Mouse (Mus musculus) liver, postnatal 0 days (tissue): ENCODE results near the gene Sik2. TPM values are rescaled to one million over a fixed set of nuclear protein-coding genes. Genes with fewer than 3 reads are reported as not detected.

Experiments used
- ATAC-seq: fragments of 200-750 bp; cut with Nextera tagmentation; 2 replicates; pipeline ENCODE4 v1.8.0; 2017; ENCODE audit warnings: mild to moderate bottlenecking, moderate library complexity
- DNase-seq: peaks from one replicate; pipeline ENCODE4 v3.0.0-alpha.2; 2016
- H3K27ac ChIP-seq: fragments of 300-500 bp; sonication (generic); 2 replicates; pipeline ENCODE4 v1.5.1; 2014; ENCODE audit warnings: antibody characterized with exemption, moderate library complexity, mild to moderate bottlenecking, low read depth
- H3K27me3 ChIP-seq: fragments of 300-500 bp; sonication (generic); 2 replicates; pipeline ENCODE4 v1.6.1; 2014; ENCODE audit warnings: low read length, control low read depth, mixed read lengths; ENCODE audit not compliant: insufficient read depth
- H3K36me3 ChIP-seq: fragments of 300-500 bp; sonication (generic); replicated peaks from 2 replicates; pipeline ENCODE4 v1.6.1; 2014; ENCODE audit warnings: mild to moderate bottlenecking, control low read depth, low read length, moderate library complexity, mixed read lengths; ENCODE audit not compliant: insufficient read depth
- H3K4me1 ChIP-seq: fragments of 300-500 bp; sonication (generic); 2 replicates; pipeline ENCODE4 v1.6.1; 2014; ENCODE audit warnings: antibody characterized with exemption, mild to moderate bottlenecking, control low read depth; ENCODE audit not compliant: insufficient read depth
- H3K4me2 ChIP-seq: fragments of 300-500 bp; sonication (generic); 2 replicates; pipeline ENCODE4 v1.6.1; 2014; ENCODE audit warnings: low read depth, mild to moderate bottlenecking, low read length, moderate library complexity, mixed read lengths
- H3K4me3 ChIP-seq: fragments of 300-500 bp; sonication (generic); 2 replicates; pipeline ENCODE4 v1.5.1; 2014; ENCODE audit warnings: low read depth, low read length
- H3K9ac ChIP-seq: fragments of 300-500 bp; sonication (generic); replicated peaks from 2 replicates; pipeline ENCODE4 v1.6.1; 2014; ENCODE audit warnings: mild to moderate bottlenecking, moderate library complexity
- H3K9me3 ChIP-seq: fragments of 300-500 bp; sonication (generic); 2 replicates; pipeline ENCODE4 v1.6.1; 2016; ENCODE audit warnings: mild to moderate bottlenecking, control low read depth, low read length, mixed read lengths
- CTCF ChIP-seq: sonication (generic); IDR thresholded peaks from 2 replicates; pipeline ENCODE4 v1.5.1; 2016; ENCODE audit warnings: antibody characterized with exemption, low read depth
- EP300 ChIP-seq: IDR thresholded peaks from 2 replicates; pipeline ENCODE4 v1.6.1; 2016; ENCODE audit warnings: antibody characterized with exemption, low read depth, mild to moderate bottlenecking
- WGBS: fragments of 180-500 bp; shearing (Covaris S2); extraction: QIAGEN DNeasy Blood & Tissue Kit; methylation state at CpG from one replicate; pipeline ENCODE4 v1.1.7; 2014; ENCODE audit not compliant: insufficient replicate concordance; 5-methylcytosine and 5-hydroxymethylcytosine counted together
- polyA plus RNA-seq: library from polyadenylated mRNA; unstranded; fragments of >200 nt; fragmentation: Nextera tagmentation; extraction: Ambion mirVana; gene quantifications from 2 replicates; pipeline ENCODE4 v1.2.1, GENCODE M21; 2015

Gene Sik2
- polyA plus RNA-seq, 1 experiment from 2014 or later: 5.3 TPM

- Histone ChIP-seq H3K9ac (no peak overlapping the region), H3K4me2 (no peak overlapping the region), H3K9me3 (no peaks in the 10 kb centered on the region), H3K36me3 (peaks cover 30% of the 10 kb centered on the region), H3K27me3 (no peaks in the 10 kb centered on the region), H3K4me1 (peaks cover 4% of the 10 kb centered on the region; the same call in 1 of the 2 replicates), H3K27ac (no peak overlapping the region), H3K4me3 (no peak overlapping the region)
- TF ChIP-seq CTCF (no peak), EP300 (no peak)
- DNase-seq: no peak
- 55% methylated on average over 3 of the region's 3 CpGs for WGBS
- ATAC-seq: no peak
Measured at GRCm38 (mm10) chr9:50890494-50891090, 118.3 kb downstream of the Sik2 start.

GRCm38 (mm10) chr9:50889964-50890363 lies 118.9 kb downstream of the Sik2 start:
- WGBS: 81% methylated on average over 4 of the region's 4 CpGs
- Histone ChIP-seq H3K4me3 (no peak overlapping the region), H3K27ac (no peak overlapping the region), H3K4me1 (peaks cover 4% of the 10 kb centered on the region; the same call in 1 of the 2 replicates), H3K36me3 (peaks cover 24% of the 10 kb centered on the region), H3K27me3 (no peaks in the 10 kb centered on the region), H3K4me2 (no peak overlapping the region), H3K9ac (no peak overlapping the region), H3K9me3 (no peaks in the 10 kb centered on the region)
- DNase-seq (no peak), ATAC-seq (no peak)
- TF ChIP-seq EP300 (no peak), CTCF (no peak)

GRCm38 (mm10) chr9:50889211-50889610 lies 119.7 kb downstream of the Sik2 start:
- DNase-seq (no peak), ATAC-seq (no peak; the same call in 1 of the 2 replicates)
- Histone ChIP-seq H3K4me2 (no peak overlapping the region), H3K27me3 (no peaks in the 10 kb centered on the region), H3K4me1 (peaks cover 4% of the 10 kb centered on the region; the same call in 1 of the 2 replicates), H3K36me3 (peaks cover 22% of the 10 kb centered on the region), H3K9ac (no peak overlapping the region), H3K27ac (no peak overlapping the region), H3K4me3 (no peak overlapping the region), H3K9me3 (no peaks in the 10 kb centered on the region)
- TF ChIP-seq CTCF: no peak
- TF ChIP-seq EP300: no peak
- 69% methylated on average over 6 of the region's 6 CpGs for WGBS

- TF ChIP-seq EP300: no peak
- TF ChIP-seq CTCF: no peak
- Histone ChIP-seq H3K4me1 (peaks cover 4% of the 10 kb centered on the region; the same call in 1 of the 2 replicates), H3K36me3 (peaks cover 29% of the 10 kb centered on the region), H3K4me2 (no peak overlapping the region), H3K9me3 (no peaks in the 10 kb centered on the region), H3K27ac (no peak overlapping the region), H3K27me3 (no peaks in the 10 kb centered on the region), H3K9ac (no peak overlapping the region), H3K4me3 (no peak overlapping the region)
- WGBS: 77% methylated on average over 4 of the region's 4 CpGs
- DNase-seq (no peak), ATAC-seq (no peak)
Measured at GRCm38 (mm10) chr9:50887351-50887750, 121.5 kb downstream of the Sik2 start.

GRCm38 (mm10) chr9:50886870-50887269 lies 122.0 kb downstream of the Sik2 start:
- Histone ChIP-seq H3K27me3 (no peaks in the 10 kb centered on the region), H3K36me3 (peaks cover 32% of the 10 kb centered on the region), H3K4me3 (no peak overlapping the region), H3K4me2 (no peak overlapping the region), H3K9me3 (no peaks in the 10 kb centered on the region), H3K9ac (no peak overlapping the region; the same call in 1 of the 2 replicates), H3K4me1 (peaks cover 4% of the 10 kb centered on the region; the same call in 1 of the 2 replicates), H3K27ac (no peak overlapping the region)
- DNase-seq (no peak), ATAC-seq (no peak)
- TF ChIP-seq CTCF (no peak), EP300 (no peak)
- 100% methylated on average over 1 of the region's 1 CpGs for WGBS

GRCm38 (mm10) chr9:50885600-50885987 lies 123.3 kb downstream of the Sik2 start:
- no peak overlapping the region for H3K4me2 ChIP-seq
- no peak overlapping the region for H3K27ac ChIP-seq
- 62% methylated on average over 1 of the region's 1 CpGs for WGBS
- peaks cover 36% of the 10 kb centered on the region for H3K36me3 ChIP-seq
- no peaks in the 10 kb centered on the region for H3K27me3 ChIP-seq
- peaks cover under 1% of the 10 kb centered on the region; the same call in 1 of the 2 replicates for H3K4me1 ChIP-seq
- DNase-seq: no peak
- H3K4me3 ChIP-seq: no peak overlapping the region
- TF ChIP-seq EP300 (no peak), CTCF (no peak)
- ATAC-seq: no peak
- no peaks in the 10 kb centered on the region for H3K9me3 ChIP-seq
- no peak overlapping the region for H3K9ac ChIP-seq
